Mouse (Mus musculus) ZHBTc4 (cell line): ENCODE measurements around the gene Disc1.

Experiments used
- DNase-seq: peaks from one replicate; pipeline ENCODE4 v3.0.0-alpha.2; 2011; ENCODE audit warnings: low read depth, low spot score

The Disc1 gene

DNA sequence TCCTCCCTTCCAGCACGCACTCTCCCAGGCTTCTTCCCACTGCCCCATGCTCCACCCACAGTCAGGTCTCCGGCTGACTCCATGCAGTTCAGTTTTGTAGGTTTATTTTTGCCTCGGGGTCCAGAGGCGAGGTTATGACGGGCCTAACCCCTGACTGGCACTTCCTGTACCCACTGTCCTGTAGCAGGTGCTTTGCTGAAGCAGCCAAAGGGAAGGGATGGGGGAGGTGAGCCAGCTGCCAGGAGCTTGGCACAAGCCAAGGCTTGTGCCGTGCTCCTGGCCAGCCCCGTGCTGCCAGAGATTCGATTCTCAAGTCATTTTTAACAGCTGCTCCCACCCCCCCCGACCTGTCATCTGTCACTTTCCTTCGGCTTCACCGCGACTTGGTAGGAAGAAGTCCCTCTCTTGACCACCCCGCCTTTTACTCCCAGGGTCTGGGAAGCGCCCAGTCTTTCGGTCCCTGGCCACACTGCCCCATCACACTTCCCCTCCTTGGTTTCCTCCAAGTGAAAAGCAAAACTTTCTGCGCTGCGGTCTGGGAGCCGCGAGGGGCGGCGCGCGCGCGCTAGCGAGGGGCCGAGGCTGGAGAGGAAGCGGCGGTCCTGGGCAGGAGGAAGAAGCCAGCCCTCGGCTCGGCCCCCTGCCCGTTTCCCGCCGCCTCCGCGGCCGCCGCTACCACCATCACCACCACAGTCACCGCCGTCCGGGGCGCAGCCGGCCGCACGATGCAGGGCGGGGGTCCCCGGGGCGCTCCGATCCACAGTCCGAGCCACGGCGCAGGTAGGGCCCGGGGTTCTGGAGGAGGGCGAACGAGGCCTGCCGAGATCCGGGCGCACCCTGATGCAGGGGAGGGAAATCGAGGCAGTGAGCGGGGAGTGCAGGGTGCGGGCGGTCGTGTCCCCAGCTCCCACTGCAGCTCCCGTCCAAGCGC lies at the start of gene Disc1:
Disc1 (plus strand) TSS at position 691 of the 931 bp plus-strand sequence.
- peak; percentile 47 for DNase-seq

DNA sequence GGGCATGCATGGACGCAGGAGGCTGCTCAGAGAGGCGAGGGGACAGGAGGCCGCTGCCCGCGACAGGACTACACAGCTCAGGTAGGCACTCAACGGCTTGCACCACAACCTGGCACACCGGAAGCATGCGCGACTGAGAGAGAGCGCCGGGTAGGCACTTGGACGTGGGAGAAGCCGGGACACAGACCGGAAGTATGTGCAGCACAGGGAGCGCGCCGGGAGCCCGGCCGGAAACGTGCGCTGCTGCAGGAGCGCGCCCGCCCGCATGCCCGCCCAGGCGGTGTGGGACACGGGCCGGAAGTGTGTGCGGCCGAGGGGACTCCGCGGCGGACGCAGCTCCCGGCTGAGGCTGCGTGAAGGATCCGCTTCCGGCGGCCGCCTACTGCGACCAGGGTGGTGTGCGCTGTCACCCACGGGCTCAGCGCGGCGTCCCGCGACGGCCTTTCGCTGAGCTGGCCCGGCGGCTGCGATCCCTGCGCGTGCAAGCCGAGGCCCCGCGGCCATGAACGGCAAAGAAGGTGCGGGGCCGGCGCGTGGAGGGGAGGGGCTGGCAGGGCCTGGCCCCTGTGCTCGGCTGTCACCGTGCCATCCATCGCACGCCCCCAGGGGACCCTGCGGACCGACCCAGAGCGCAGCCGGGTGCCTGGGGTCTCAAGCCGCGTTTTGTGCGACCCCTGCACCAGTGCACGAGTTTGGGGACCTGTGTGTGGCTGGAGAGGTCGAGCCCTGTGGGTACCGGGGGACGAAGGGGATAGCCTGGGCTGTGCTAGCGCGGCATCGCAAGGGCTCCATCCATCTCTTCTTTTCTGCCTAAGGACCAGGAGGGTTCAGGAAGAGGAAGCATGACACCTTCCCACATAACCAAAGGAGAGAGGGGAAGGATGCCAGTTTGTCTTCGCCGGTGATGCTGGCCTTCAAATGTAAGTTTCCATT lies 41.0 kb upstream of the Disc1 start, which contains the start of gene Tsnax:
Tsnax (plus strand) TSS at position 303 of the 933 bp plus-strand sequence.
- DNase-seq = peak; percentile 96

DNA sequence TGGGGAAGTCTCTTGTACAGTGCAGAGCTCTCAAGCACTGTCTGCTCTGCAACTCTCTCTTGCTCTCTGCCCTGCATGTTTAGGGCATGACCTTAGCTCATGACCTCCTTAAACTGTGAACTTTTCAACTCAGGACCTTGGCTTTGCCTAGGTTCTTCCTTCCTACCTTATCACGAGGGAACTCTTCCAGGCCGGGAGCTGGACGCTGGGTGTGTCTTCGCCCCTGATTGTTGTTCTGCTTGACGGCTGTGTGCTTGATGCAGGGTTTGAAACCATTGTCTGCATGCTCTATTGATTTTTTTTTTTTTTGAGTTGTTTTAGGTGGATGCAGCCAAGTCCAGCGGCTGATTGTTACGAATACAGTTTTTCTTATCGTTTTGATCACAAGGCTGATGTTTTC lies 29.9 kb upstream of the Disc1 start:
- no peak for DNase-seq

DNA sequence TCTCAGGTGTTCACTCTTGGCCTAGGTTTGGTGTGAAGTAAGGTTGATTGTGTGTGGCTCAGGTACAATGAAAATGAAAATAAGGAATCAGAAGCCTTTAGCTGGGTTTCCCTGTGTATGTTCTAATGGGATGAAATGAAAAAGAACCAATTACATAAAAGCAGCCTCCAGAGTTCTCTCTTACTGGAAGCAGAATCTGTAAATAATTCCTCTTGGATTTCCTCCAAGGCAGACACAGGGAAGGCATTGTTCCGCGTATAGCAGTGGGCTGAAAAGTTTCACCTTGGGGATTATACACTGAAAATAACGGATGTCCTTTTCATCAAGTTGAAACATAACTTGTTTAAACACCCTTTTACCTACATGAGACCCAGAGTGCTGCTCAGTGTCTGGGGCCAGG lies 26.8 kb upstream of the Disc1 start:
- DNase-seq = no peak

GRCm38 (mm10) chr8:125028841-125029240 lies 25.2 kb upstream of the Disc1 start:
- DNase-seq = no peak

- peak; percentile 76 for DNase-seq
Measured at GRCm38 (mm10) chr8:125031276-125031675, 22.7 kb upstream of the Disc1 start.

GRCm38 (mm10) chr8:125034669-125035068 lies 19.3 kb upstream of the Disc1 start:
- DNase-seq = peak; percentile 82

GRCm38 (mm10) chr8:125037081-125037480 lies 16.9 kb upstream of the Disc1 start:
- no peak for DNase-seq

- no peak for DNase-seq
Measured at GRCm38 (mm10) chr8:125038731-125039130, 15.3 kb upstream of the Disc1 start.

GRCm38 (mm10) chr8:125040587-125041375 lies 13.2 kb upstream of the Disc1 start:
- no peak for DNase-seq

- peak; percentile 40 for DNase-seq
Measured at GRCm38 (mm10) chr8:125041496-125041895, 12.5 kb upstream of the Disc1 start.

GRCm38 (mm10) chr8:125043394-125043793 lies 10.6 kb upstream of the Disc1 start:
- no peak for DNase-seq

- no peak for DNase-seq
Measured at GRCm38 (mm10) chr8:125043935-125044334, 10.1 kb upstream of the Disc1 start.

DNA sequence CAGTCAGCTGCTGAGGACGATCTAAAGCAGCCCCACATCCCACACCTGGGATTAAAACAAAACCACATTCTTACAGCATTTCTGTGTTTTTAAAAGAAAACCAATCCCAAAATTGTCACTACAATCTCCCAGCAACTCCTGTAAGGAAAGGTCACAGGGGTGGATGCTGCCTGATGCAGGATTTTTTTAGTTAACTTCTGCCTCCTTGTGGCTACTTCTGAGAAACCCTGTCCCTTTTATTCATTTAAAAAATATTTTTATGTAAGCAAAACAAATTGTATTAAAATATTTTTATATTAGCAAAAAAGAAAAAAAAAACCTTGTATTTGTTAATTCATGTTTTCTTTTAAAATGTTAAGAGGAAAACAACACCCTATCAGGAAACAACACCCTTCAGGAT lies 8.2 kb upstream of the Disc1 start:
- no peak for DNase-seq

DNA sequence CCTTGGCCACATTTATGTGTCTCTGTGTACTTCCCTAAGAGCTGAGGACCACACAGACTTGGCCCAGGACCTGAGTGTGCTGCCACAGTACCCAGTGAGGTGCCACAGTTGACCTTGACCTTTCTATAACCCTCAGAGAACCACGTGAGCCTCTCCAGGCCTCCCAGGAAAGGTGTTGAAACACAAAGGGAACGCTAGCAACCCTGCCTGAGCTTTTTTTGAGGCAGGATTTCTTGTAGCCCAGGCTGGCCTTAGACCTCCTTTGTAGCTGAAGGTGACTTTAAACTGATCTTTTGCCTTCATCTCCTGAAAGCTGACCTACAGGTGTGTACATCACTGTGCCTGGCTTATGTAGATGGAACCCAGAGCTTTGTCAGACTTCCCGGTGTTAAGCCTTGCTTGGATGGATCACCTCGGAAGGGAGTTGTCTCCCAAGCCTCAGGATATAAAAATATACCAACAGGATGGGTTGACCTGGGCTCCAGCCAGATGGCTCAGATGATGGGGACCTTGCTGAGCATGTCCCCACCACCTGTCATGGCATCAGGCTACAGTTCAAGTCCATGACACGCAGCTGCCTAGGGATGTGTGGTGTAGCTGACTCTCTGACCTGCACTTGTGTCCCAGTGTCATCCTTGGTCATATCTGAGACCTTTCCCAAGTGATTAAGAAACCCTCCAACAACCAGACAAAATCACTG lies 4.8 kb upstream of the Disc1 start:
- peak; percentile 55 for DNase-seq

- DNase-seq = no peak
Measured at GRCm38 (mm10) chr8:125049826-125050225, 4.2 kb upstream of the Disc1 start.

DNA sequence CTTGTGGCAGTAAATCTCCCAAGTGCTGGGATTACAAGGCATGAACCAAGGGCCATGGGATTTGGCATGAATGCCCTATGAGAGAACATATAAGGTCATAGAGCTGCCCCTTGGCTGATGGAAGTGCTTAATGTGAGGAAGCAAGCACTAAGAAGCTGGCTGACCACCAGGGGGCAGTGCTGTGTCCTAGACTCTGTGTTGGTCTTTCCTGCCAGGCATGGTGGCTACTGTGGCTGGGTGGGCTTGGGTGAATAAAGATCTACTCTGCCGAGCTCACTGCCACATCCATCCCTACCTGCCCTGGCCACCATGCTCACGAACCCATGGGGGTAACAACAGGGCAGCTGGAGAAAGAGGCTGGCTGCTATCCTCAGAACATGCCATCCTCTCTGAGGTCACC lies 2.0 kb upstream of the Disc1 start:
- DNase-seq = peak; percentile 84

DNA sequence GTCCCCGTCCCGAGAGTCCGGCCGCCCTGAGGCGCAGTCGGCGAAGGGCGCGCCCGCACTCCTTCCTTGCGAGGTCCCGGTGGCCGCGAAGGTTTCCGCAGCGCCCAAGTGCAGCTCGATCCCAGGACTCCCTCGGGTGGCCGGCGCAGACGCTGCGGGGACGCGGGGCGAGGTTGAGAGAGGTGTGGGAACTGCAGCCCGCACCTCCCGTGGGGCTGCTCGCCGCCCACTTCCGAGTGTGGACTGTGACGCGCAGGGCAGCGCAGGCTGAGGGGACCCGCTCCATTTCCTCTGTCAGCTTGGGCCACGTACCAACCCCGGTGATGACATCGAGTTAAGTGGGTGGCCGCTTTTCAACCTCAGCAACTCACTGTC lies 428 bp downstream of the Disc1 start:
- DNase-seq = peak; percentile 62

DNA sequence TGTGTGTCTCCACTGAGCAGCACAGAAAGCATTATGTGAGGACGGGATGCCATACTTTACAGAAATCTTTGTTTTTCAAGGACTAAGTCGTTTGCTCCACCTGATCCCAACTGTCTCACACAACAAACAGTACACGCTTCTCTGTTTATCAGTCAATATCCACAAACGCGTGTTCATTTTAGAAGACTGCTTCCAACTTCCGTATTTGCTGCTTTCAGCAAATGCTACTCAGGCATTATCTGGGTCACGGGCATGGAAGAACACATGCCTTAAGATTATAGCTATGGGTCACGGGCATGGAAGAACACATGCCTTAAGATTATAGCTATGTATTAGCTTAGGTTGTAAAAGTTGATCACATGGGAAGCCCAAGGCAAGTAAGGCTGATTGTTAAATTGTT lies 6.9 kb downstream of the Disc1 start:
- no peak for DNase-seq

DNA sequence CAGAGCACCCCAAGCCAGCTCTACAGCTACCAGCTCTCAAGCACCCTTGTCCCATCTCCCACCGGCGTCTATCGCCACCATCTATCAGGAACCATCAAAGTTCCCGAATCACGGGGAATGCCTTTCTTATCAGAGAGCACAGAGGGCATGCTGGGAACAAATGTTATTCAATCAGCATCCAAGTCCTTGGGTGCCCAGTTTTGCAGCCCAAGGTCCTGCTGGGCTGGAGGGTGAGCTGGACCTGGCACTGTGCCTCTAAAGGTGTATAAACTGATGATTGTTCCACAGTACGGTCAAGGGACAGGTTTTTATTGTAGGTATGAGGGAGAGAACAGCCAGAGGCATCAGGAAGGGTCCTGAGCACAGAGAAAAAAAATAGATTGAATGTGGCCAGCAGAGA lies 11.6 kb downstream of the Disc1 start:
- DNase-seq = no peak
